26 mouse cellular contexts compared by ENCODE assay signal in the genomic region with DNA sequence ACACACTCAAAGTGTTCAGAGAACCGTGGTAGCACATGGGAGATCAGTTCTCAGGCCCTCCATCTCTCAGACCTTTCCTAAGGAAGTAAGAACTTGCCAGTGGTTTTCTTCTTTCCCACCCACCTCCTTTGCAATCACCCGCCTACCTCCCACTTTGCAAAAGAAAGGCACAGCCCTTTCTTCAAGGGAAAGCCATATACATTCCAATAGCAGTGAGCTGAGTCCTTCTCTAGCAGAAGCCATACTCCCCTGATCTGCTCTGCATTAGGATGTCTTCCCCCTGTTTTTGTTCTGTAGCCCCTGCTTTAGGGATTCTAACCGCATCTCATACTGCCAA.
DNase-seq lines count a peak whose midpoint lies in the region; ATAC-seq and TF ChIP-seq lines count a peak whose summit lies in the region.
"Had no signal": no experiment of that assay in that cellular context is flagged by ENCODE, and none has a peak within 500 bp of the region (broad histone marks: within the 10 kb centered on the region; RNA-seq: fewer than 3 reads in every experiment).

No protein-coding gene starts in this region.

- no peaks in the 10 kb centered on the region for H3K36me3 ChIP-seq in intestine, embryonic 15.5 days
- no peaks in the 10 kb centered on the region for H3K36me3 ChIP-seq in intestine, postnatal 0 days (ENCODE audit: control insufficient read depth, insufficient read depth)
- no peaks in the 10 kb centered on the region for H3K36me3 ChIP-seq in small intestine, adult 2 months (ENCODE audit: control insufficient read depth, insufficient read depth, low read length)
- no peaks in the 10 kb centered on the region for H3K36me3 ChIP-seq in hindbrain, embryonic 13.5 days
- no peaks in the 10 kb centered on the region for H3K36me3 ChIP-seq in forebrain, embryonic 15.5 days
- H3K36me3 ChIP-seq: embryonic facial prominence, embryonic 12.5 days; embryonic facial prominence, embryonic 15.5 days; heart, embryonic 12.5 days; heart, embryonic 15.5 days; hindbrain, embryonic 10.5 days had no signal

- no peak overlapping the region for H3K9ac ChIP-seq in intestine, embryonic 15.5 days
- H3K9ac ChIP-seq in intestine, postnatal 0 days (ENCODE audit: low read depth, low read length), result no peak overlapping the region
- no peak overlapping the region for H3K9ac ChIP-seq in hindbrain, embryonic 13.5 days
- H3K9ac ChIP-seq in forebrain, embryonic 15.5 days (replicated peaks), result no peak overlapping the region
- H3K9ac ChIP-seq: embryonic facial prominence, embryonic 12.5 days; embryonic facial prominence, embryonic 15.5 days; heart, embryonic 12.5 days; heart, embryonic 15.5 days; hindbrain, embryonic 14.5 days had no signal

- no peak overlapping the region for H3K27ac ChIP-seq in intestine, embryonic 15.5 days
- H3K27ac ChIP-seq in intestine, postnatal 0 days (ENCODE audit: low read depth, low read length), result no peak overlapping the region
- peak overlapping the region; percentile 47; the same call in 1 of the 2 replicates for H3K27ac ChIP-seq in small intestine, adult 2 months (ENCODE audit: insufficient read depth, low read depth, low read length)
- H3K27ac ChIP-seq in hindbrain, embryonic 13.5 days, result no peak overlapping the region
- H3K27ac ChIP-seq in forebrain, embryonic 15.5 days (replicated peaks), result no peak overlapping the region
- H3K27ac ChIP-seq: embryonic facial prominence, embryonic 12.5 days; embryonic facial prominence, embryonic 15.5 days; heart, embryonic 15.5 days; hindbrain, embryonic 10.5 days; hindbrain, embryonic 14.5 days; hindbrain, postnatal 0 days had no signal

- H3K4me1 ChIP-seq in intestine, embryonic 15.5 days (replicated peaks), result no peaks in the 10 kb centered on the region
- peaks cover 2% of the 10 kb centered on the region; the same call in 1 of the 2 replicates for H3K4me1 ChIP-seq in intestine, postnatal 0 days (replicated peaks; ENCODE audit: control insufficient read depth, insufficient read depth, low read length)
- H3K4me1 ChIP-seq in small intestine, adult 2 months (ENCODE audit: control insufficient read depth, insufficient read depth, insufficient read length, low read length), result peaks cover 8% of the 10 kb centered on the region; the same call in 1 of the 2 replicates
- no peaks in the 10 kb centered on the region; the same call in 1 of the 2 replicates for H3K4me1 ChIP-seq in hindbrain, embryonic 13.5 days (replicated peaks)
- H3K4me1 ChIP-seq in forebrain, embryonic 15.5 days, result peaks cover 17% of the 10 kb centered on the region; the same call in 1 of the 2 replicates
- H3K4me1 ChIP-seq: embryonic facial prominence, embryonic 12.5 days; embryonic facial prominence, embryonic 15.5 days; heart, embryonic 12.5 days; heart, embryonic 15.5 days had no signal

- H3K9me3 ChIP-seq in intestine, embryonic 15.5 days, result no peaks in the 10 kb centered on the region
- H3K9me3 ChIP-seq in intestine, postnatal 0 days (ENCODE audit: control insufficient read depth), result no peaks in the 10 kb centered on the region
- H3K9me3 ChIP-seq in hindbrain, embryonic 13.5 days, result no peaks in the 10 kb centered on the region
- H3K9me3 ChIP-seq in forebrain, embryonic 15.5 days, result no peaks in the 10 kb centered on the region
- H3K9me3 ChIP-seq: embryonic facial prominence, embryonic 12.5 days; embryonic facial prominence, embryonic 15.5 days; heart, embryonic 12.5 days; heart, embryonic 15.5 days; hindbrain, embryonic 10.5 days had no signal

- no peak overlapping the region for H3K4me3 ChIP-seq in intestine, embryonic 15.5 days (replicated peaks)
- H3K4me3 ChIP-seq in intestine, postnatal 0 days (ENCODE audit: low read depth, low read length), result no peak overlapping the region
- H3K4me3 ChIP-seq in small intestine, adult 2 months (ENCODE audit: low read depth, low read length), result no peak overlapping the region
- no peak overlapping the region for H3K4me3 ChIP-seq in hindbrain, embryonic 13.5 days
- H3K4me3 ChIP-seq in forebrain, embryonic 15.5 days, result no peak overlapping the region
- H3K4me3 ChIP-seq: embryonic facial prominence, embryonic 12.5 days; embryonic facial prominence, embryonic 15.5 days; heart, embryonic 12.5 days; heart, embryonic 15.5 days; hindbrain, embryonic 10.5 days had no signal

- 69% methylated on average over 3 of the region's 3 CpGs for WGBS in intestine, embryonic 15.5 days
- WGBS in intestine, postnatal 0 days, result 64% methylated on average over 3 of the region's 3 CpGs
- 76% methylated on average over 3 of the region's 3 CpGs for WGBS in small intestine, adult 2 months
- 51% methylated on average over 3 of the region's 3 CpGs for WGBS in hindbrain, embryonic 13.5 days
- 70% methylated on average over 3 of the region's 3 CpGs for WGBS in forebrain, embryonic 15.5 days

- ATAC-seq in intestine, embryonic 15.5 days, result peak; percentile 8; the same call in 1 of the 2 replicates
- ATAC-seq in intestine, postnatal 0 days, result no peak; the same call in 1 of the 2 replicates
- no peak for ATAC-seq in hindbrain, embryonic 13.5 days (ENCODE audit: low FRiP score)
- ATAC-seq in forebrain, embryonic 15.5 days (replicated peaks), result no peak
- ATAC-seq: activated CD4-positive, CD25-positive, alpha-beta regulatory T cell, adult 4 months; forebrain, embryonic 14.5 days; hindbrain, postnatal 0 days; inflammation-experienced regulatory T-cells, adult 6 months had no signal

- TF ChIP-seq POLR2A in small intestine, adult 2 months (IDR thresholded peaks at IDR 0.05; ENCODE audit: low read depth, low read length), result no peak

- DNase-seq in WW6 (ENCODE audit: low read depth, low spot score), result peak; percentile 58
- DNase-seq: adrenal gland, adult 8-10 months; adrenal gland, postnatal 25 days; cerebellum, adult 11-12 months; cerebellum, adult 8-10 months; cerebellum, postnatal 25 days; gastrocnemius, postnatal 25 days; heart, adult 18-20 months; heart, postnatal 10 days; heart, postnatal 36 days; kidney, adult 18-20 months had no signal

- no peak for TF ChIP-seq CTCF in intestine, postnatal 0 days (IDR thresholded peaks at IDR 0.05; ENCODE audit: low read depth)
- TF ChIP-seq CTCF in small intestine, adult 2 months (IDR thresholded peaks at IDR 0.05; ENCODE audit: extremely low read depth, insufficient read length, insufficient replicate concordance, low read depth, low read length), result no peak

- H3K4me2 ChIP-seq in intestine, embryonic 15.5 days (replicated peaks), result no peak overlapping the region
- H3K4me2 ChIP-seq in intestine, postnatal 0 days (replicated peaks; ENCODE audit: low read depth), result no peak overlapping the region
- H3K4me2 ChIP-seq in hindbrain, embryonic 13.5 days, result no peak overlapping the region
- H3K4me2 ChIP-seq in forebrain, embryonic 15.5 days (replicated peaks), result no peak overlapping the region
- H3K4me2 ChIP-seq: embryonic facial prominence, embryonic 12.5 days; embryonic facial prominence, embryonic 15.5 days; heart, embryonic 12.5 days; heart, embryonic 15.5 days; hindbrain, embryonic 14.5 days had no signal

- no peaks in the 10 kb centered on the region for H3K27me3 ChIP-seq in intestine, embryonic 15.5 days (replicated peaks)
- no peaks in the 10 kb centered on the region for H3K27me3 ChIP-seq in intestine, postnatal 0 days (replicated peaks; ENCODE audit: control insufficient read depth, insufficient read depth, low read length)
- no peaks in the 10 kb centered on the region for H3K27me3 ChIP-seq in small intestine, adult 2 months (ENCODE audit: control insufficient read depth, insufficient read depth, low read length)
- H3K27me3 ChIP-seq in hindbrain, embryonic 13.5 days, result no peaks in the 10 kb centered on the region
- no peaks in the 10 kb centered on the region for H3K27me3 ChIP-seq in forebrain, embryonic 15.5 days
- H3K27me3 ChIP-seq: embryonic facial prominence, embryonic 12.5 days; embryonic facial prominence, embryonic 15.5 days; heart, embryonic 12.5 days; heart, embryonic 15.5 days had no signal
